Mouse (Mus musculus) liver, embryonic 11.5 days (tissue): Measurements from ENCODE around the gene Mia2. TPM values are rescaled to one million over a fixed set of nuclear protein-coding genes. Genes with fewer than 3 reads are reported as not detected.
A peak's percentile ranks its signal among the peaks of the same experiment; 100 is the strongest.

ENCODE experiments used
- ATAC-seq: fragments of 200-750 bp; cut with Nextera tagmentation; replicated peaks from 2 replicates; pipeline ENCODE4 v1.8.0; 2017; ENCODE audit warnings: moderate number of reproducible peaks, mild to moderate bottlenecking, moderate TSS enrichment, moderate library complexity; ENCODE audit not compliant: low FRiP score
- DNase-seq: peaks from one replicate; pipeline ENCODE4 v3.0.0-alpha.2; 2017; ENCODE audit warnings: low spot score
- H3K27ac ChIP-seq: fragments of 300-500 bp; sonication (generic); 2 replicates; pipeline ENCODE4 v1.5.1; 2014; ENCODE audit warnings: mild to moderate bottlenecking, low read depth, low read length, control low read depth
- H3K27me3 ChIP-seq: fragments of 300-500 bp; sonication (generic); replicated peaks from 2 replicates; pipeline ENCODE4 v1.6.1; 2014; ENCODE audit warnings: low read length, mixed read lengths; ENCODE audit not compliant: control insufficient read depth, insufficient read depth
- H3K36me3 ChIP-seq: fragments of 300-500 bp; sonication (generic); 2 replicates; pipeline ENCODE4 v1.6.1; 2014; ENCODE audit warnings: mild to moderate bottlenecking, low read length, moderate library complexity, mixed read lengths; ENCODE audit not compliant: control insufficient read depth, insufficient read depth
- H3K4me1 ChIP-seq: fragments of 300-500 bp; sonication (generic); replicated peaks from 2 replicates; pipeline ENCODE4 v1.6.1; 2014; ENCODE audit warnings: low read length, mixed read lengths; ENCODE audit not compliant: control insufficient read depth, insufficient read depth
- H3K4me2 ChIP-seq: fragments of 300-500 bp; sonication (generic); 2 replicates; pipeline ENCODE4 v1.6.1; 2014; ENCODE audit warnings: mild to moderate bottlenecking, control low read depth, moderate library complexity
- H3K4me3 ChIP-seq: fragments of 300-500 bp; sonication (generic); 2 replicates; pipeline ENCODE4 v1.5.1; 2014; ENCODE audit warnings: low read depth, low read length, control low read depth
- H3K9ac ChIP-seq: fragments of 300-500 bp; sonication (generic); 2 replicates; pipeline ENCODE4 v1.6.1; 2014; ENCODE audit warnings: low read depth, low read length, control low read depth
- H3K9me3 ChIP-seq: fragments of 300-500 bp; sonication (generic); 2 replicates; pipeline ENCODE4 v1.6.1; 2016; ENCODE audit warnings: low read length, inconsistent platforms, mixed read lengths; ENCODE audit not compliant: control insufficient read depth
- WGBS: fragments of 180-500 bp; shearing (Covaris S2); extraction: QIAGEN DNeasy Blood & Tissue Kit; methylation state at CpG from one replicate; pipeline ENCODE4 v1.1.7; 2014; 5-methylcytosine and 5-hydroxymethylcytosine counted together
- polyA plus RNA-seq: library from polyadenylated mRNA; unstranded; fragments of >200 nt; fragmentation: Nextera tagmentation; extraction: Ambion mirVana; gene quantifications from 2 replicates; pipeline ENCODE4 v1.2.1, GENCODE M21; 2014

Mia2 gene
- polyA plus RNA-seq, 1 experiment from 2014 or later, result 79.7 TPM

DNA sequence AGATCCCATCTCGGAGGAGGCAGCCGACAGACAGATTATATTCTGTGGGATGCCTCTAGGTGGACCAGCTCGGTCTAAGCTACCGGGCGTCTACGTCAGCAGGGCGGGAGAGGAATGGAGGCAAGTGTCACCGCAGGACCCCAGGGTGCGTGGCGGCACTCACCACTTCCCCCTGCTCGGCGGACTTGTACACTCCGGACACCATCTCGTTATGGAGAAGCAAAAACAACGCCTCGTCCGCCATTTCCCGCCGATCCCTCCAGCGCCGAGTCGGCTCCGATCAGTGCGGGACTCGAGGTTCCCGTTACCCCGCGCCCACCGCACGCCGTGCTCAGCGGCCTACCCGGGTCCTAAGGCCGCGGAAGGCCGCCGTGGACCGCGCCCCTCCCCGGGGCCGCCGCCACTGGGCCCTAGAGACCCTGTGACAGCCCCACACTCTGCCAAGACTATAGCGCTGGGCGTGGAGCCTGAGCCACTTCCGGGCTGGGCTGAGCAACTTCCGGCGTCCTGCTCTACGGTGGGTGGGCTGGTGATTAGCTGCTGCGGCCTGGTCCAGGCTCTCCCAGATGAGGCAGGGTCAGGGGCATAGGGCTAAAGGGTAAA, 34.5 kb upstream of the Mia2 start, which contains the start of gene Trappc6b:
TSS of gene Trappc6b (minus strand) at position 480 of the 603 bp plus-strand sequence.
- peak; percentile 94 for ATAC-seq
- H3K4me1 ChIP-seq, result peaks cover 7% of the 10 kb centered on the region

GRCm38 (mm10) chr12:59064837-59065236, 30.8 kb upstream of the Mia2 start:
- WGBS, result 81% methylated on average over 8 of the region's 8 CpGs

More for the DNA sequence above, 34.5 kb upstream of the Mia2 start, which contains the start of gene Trappc6b:
- peak; percentile 82 for DNase-seq
- Histone ChIP-seq H3K4me2 (peak within 1 kb of the TSS; percentile 72), H3K4me3 (peak within 1 kb of the TSS; percentile 90), H3K9me3 (no peaks in the 10 kb centered on the region), H3K36me3 (peaks cover 12% of the 10 kb centered on the region), H3K27ac (peak within 1 kb of the TSS; percentile 89), H3K9ac (peak within 1 kb of the TSS; percentile 97), H3K27me3 (no peaks in the 10 kb centered on the region)
- WGBS, result under 1% methylated on average over 49 of the region's 49 CpGs

DNA sequence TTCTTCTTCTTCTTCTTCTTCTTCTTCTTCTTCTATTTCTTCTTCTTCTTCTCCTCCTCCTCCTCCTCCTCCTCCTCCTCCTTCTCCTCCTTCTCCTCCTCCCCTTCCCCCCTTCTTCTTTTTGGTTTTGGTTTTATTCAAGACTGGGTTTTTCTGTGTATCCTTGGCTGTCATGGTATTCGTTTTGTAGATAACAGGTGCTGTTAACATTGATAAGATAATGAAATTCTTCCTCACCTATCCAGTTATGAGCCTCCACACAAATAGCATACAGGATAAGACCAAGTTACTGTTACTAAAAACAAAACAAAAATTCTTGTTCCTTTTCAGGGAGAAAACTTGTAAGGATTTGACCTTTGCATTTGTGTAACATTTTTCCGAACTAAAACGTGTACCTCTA, 29.8 kb upstream of the Mia2 start:
- no peaks in the 10 kb centered on the region for H3K9me3 ChIP-seq
- peak overlapping the region; percentile 88 for H3K27ac ChIP-seq
- 47% methylated on average over 3 of the region's 3 CpGs for WGBS
- peak overlapping the region; percentile 100 for H3K4me3 ChIP-seq
- no peak for DNase-seq
- peak overlapping the region; percentile 84 for H3K4me2 ChIP-seq
- peaks cover 3% of the 10 kb centered on the region; the same call in 1 of the 2 replicates for H3K4me1 ChIP-seq
- no peaks in the 10 kb centered on the region for H3K27me3 ChIP-seq
- no peak for ATAC-seq
- peaks cover 20% of the 10 kb centered on the region for H3K36me3 ChIP-seq
- peak overlapping the region; percentile 99 for H3K9ac ChIP-seq

More at GRCm38 (mm10) chr12:59064837-59065236, 30.8 kb upstream of the Mia2 start:
- no peaks in the 10 kb centered on the region for H3K9me3 ChIP-seq
- H3K36me3 ChIP-seq, result peaks cover 13% of the 10 kb centered on the region
- peaks cover 7% of the 10 kb centered on the region for H3K4me1 ChIP-seq
- H3K4me3 ChIP-seq, result no peak overlapping the region
- no peak overlapping the region for H3K27ac ChIP-seq
- H3K4me2 ChIP-seq, result no peak overlapping the region
- H3K9ac ChIP-seq, result no peak overlapping the region
- no peaks in the 10 kb centered on the region for H3K27me3 ChIP-seq
- DNase-seq (no peak), ATAC-seq (no peak)

DNA sequence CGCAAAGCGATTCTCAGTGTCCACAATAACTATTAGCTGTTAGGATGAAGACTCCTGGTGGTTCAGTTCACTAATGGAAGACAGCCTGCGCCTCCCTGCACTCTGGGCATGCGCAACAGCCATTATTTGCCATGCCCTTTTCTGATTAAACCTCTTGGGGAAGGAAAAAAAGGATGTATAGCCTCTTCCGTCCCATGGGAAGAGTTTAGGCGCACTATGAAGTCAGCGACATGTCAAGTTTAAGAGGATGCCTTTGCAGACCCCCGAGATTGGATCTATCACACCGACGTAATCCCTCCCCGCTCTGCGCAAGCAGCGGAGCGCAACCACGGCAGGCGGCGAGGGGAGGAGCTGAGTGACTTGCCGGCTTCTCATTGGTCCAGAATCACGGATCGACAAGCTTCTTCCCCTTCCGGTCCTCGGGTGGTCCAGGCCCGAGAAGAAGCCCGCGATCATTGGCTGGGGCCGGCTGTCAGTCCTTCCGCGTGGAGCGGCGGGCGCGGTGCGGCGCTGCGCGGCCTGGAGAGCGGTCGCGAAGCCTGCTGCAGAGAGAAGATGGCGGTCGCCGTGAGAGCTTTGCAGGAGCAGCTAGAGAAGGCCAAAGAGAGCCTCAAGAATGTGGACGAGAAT, 29.0 kb upstream of the Mia2 start, which contains the start of gene Pnn:
TSS of gene Pnn (plus strand) at position 437 of the 630 bp plus-strand sequence.
- H3K4me3 ChIP-seq, result peak within 1 kb of the TSS; percentile 100
- no peaks in the 10 kb centered on the region for H3K9me3 ChIP-seq
- H3K9ac ChIP-seq, result peak within 1 kb of the TSS; percentile 99
- peak; percentile 94 for DNase-seq
- H3K27ac ChIP-seq, result peak within 1 kb of the TSS; percentile 88
- H3K4me1 ChIP-seq, result peaks cover 3% of the 10 kb centered on the region; the same call in 1 of the 2 replicates
- peaks cover 26% of the 10 kb centered on the region for H3K36me3 ChIP-seq
- WGBS, result under 1% methylated on average over 43 of the region's 43 CpGs
- ATAC-seq, result peak; percentile 99
- H3K27me3 ChIP-seq, result no peaks in the 10 kb centered on the region
- peak within 1 kb of the TSS; percentile 90 for H3K4me2 ChIP-seq

DNA sequence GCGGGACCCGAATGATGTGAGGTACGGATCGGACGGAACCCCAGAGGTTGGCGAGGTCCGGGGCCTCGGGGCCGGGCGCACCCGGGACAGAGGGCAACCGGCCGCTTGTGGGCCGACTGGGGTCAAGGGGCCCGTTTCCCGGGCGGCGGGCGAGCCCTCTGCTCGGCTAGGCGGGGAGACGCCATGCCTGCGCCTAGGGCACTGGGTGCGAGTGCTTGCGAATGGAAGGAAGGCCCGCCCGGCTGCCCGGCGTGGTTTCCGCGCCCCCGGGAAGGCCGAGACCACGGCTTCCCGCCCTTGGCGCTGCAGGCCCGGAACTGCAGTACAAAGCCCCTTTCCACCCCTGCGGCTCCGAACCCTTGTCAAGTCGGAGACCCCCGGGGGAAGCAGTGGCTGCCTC, 28.5 kb upstream of the Mia2 start:
- peaks cover 30% of the 10 kb centered on the region for H3K36me3 ChIP-seq
- DNase-seq, result no peak
- ATAC-seq, result peak; percentile 53
- no peaks in the 10 kb centered on the region for H3K27me3 ChIP-seq
- WGBS, result under 1% methylated on average over 41 of the region's 41 CpGs
- peak overlapping the region; percentile 99 for H3K9ac ChIP-seq
- H3K4me2 ChIP-seq, result peak overlapping the region; percentile 90
- H3K27ac ChIP-seq, result peak overlapping the region; percentile 88
- peak overlapping the region; percentile 100 for H3K4me3 ChIP-seq
- no peaks in the 10 kb centered on the region for H3K9me3 ChIP-seq
- peaks cover 3% of the 10 kb centered on the region; the same call in 1 of the 2 replicates for H3K4me1 ChIP-seq

- H3K4me1 ChIP-seq, result peaks cover 3% of the 10 kb centered on the region; the same call in 1 of the 2 replicates
- H3K27ac ChIP-seq, result no peak overlapping the region
- H3K9ac ChIP-seq, result no peak overlapping the region
- peaks cover 37% of the 10 kb centered on the region for H3K36me3 ChIP-seq
- H3K4me3 ChIP-seq, result no peak overlapping the region
- DNase-seq (no peak), ATAC-seq (no peak)
- no peaks in the 10 kb centered on the region for H3K27me3 ChIP-seq
- WGBS, result 94% methylated on average over 13 of the region's 13 CpGs
- H3K4me2 ChIP-seq, result no peak overlapping the region
- H3K9me3 ChIP-seq, result no peaks in the 10 kb centered on the region
Measured at GRCm38 (mm10) chr12:59068791-59069190, 26.8 kb upstream of the Mia2 start.

DNA sequence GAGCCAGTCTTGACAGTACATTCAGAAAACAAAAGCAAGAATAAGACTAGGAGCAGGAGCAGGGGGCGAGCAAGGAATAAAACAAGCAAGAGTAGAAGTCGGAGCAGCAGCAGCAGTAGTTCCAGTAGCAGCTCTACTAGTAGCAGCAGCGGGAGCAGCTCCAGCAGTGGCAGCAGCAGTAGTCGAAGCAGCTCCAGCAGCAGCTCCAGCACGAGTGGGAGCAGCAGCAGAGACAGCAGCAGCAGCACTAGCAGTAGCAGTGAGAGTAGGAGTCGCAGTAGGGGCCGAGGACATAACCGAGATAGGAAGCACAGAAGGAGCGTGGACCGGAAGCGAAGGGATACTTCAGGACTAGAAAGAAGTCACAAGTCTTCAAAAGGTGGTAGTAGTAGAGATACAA, 23.3 kb upstream of the Mia2 start:
- Histone ChIP-seq H3K27me3 (no peaks in the 10 kb centered on the region), H3K9me3 (no peaks in the 10 kb centered on the region), H3K4me1 (peaks cover 3% of the 10 kb centered on the region; the same call in 1 of the 2 replicates), H3K4me2 (no peak overlapping the region), H3K36me3 (peaks cover 37% of the 10 kb centered on the region), H3K27ac (no peak overlapping the region), H3K4me3 (no peak overlapping the region), H3K9ac (no peak overlapping the region)
- 88% methylated on average over 11 of the region's 11 CpGs for WGBS
- no peak for DNase-seq
- no peak for ATAC-seq

DNA sequence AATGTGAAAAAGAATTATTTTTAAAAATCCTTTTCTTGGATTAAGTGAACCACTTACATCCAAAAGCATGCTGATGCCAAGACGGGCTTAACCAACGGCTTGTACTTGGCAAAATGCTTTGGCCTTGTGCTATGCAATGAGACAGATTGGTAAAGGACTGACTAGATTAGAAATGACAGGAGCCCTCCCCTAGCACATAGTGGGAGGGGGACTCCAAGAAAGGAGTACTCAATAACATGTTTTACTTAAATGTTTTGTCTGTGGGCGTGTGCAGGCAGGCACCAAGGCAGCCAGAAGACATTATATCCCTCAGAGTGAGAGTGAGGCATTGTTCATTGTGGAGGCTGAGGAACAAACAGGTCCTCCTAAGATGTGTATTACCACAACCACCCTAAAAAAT, 21.5 kb upstream of the Mia2 start:
- WGBS, result 89% methylated on average over 3 of the region's 3 CpGs
- peaks cover 27% of the 10 kb centered on the region for H3K36me3 ChIP-seq
- no peak overlapping the region for H3K4me2 ChIP-seq
- no peak for DNase-seq
- no peak overlapping the region for H3K4me3 ChIP-seq
- no peak overlapping the region for H3K9ac ChIP-seq
- no peak overlapping the region for H3K27ac ChIP-seq
- H3K27me3 ChIP-seq, result no peaks in the 10 kb centered on the region
- no peak for ATAC-seq
- no peaks in the 10 kb centered on the region for H3K9me3 ChIP-seq
- no peaks in the 10 kb centered on the region for H3K4me1 ChIP-seq
